Mouse (Mus musculus) spleen, postnatal 4 days (tissue): ENCODE results near the gene Tnfrsf9.
A peak's percentile ranks its signal among the peaks of the same experiment; 100 is the strongest.

Source experiments
- DNase-seq, 2 experiments: peaks; one replicate each; pipeline ENCODE4 v3.0.0; 2022; ENCODE audit warnings: low spot score in 2 of 2

The Tnfrsf9 gene

GRCm38 (mm10) chr4:150926924-150927705 lies 12.8 kb downstream of the Tnfrsf9 start:
- no peak for DNase-seq

- no peak for DNase-seq
These were observed 13.4 kb downstream of the Tnfrsf9 start for GRCm38 (mm10) chr4:150927789-150928188.

- DNase-seq = no peak
These were observed 19.1 kb downstream of the Tnfrsf9 start for GRCm38 (mm10) chr4:150933503-150933902.

- no peak for DNase-seq
These were observed 23.1 kb downstream of the Tnfrsf9 start for GRCm38 (mm10) chr4:150937293-150938062.

DNA sequence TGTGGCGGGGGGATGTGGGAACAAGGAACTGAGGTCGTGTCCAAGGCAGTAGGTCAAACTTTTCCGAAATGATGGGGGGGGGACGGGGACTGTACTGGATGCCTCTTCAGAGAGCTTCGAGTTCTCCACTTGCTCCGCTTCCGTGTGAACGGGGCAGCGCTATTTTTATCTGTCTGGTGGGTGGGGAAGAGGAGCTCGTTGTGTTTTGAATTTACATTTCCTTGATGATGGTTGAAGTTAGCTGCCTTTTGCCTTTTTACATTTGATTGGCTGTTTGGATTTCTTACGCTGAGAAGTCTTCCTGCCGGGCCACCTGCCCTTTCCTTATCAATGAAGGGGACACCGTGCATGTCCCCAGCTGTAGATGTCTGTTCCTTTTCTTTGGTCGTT lies 23.7 kb downstream of the Tnfrsf9 start:
- no peak for DNase-seq

DNA sequence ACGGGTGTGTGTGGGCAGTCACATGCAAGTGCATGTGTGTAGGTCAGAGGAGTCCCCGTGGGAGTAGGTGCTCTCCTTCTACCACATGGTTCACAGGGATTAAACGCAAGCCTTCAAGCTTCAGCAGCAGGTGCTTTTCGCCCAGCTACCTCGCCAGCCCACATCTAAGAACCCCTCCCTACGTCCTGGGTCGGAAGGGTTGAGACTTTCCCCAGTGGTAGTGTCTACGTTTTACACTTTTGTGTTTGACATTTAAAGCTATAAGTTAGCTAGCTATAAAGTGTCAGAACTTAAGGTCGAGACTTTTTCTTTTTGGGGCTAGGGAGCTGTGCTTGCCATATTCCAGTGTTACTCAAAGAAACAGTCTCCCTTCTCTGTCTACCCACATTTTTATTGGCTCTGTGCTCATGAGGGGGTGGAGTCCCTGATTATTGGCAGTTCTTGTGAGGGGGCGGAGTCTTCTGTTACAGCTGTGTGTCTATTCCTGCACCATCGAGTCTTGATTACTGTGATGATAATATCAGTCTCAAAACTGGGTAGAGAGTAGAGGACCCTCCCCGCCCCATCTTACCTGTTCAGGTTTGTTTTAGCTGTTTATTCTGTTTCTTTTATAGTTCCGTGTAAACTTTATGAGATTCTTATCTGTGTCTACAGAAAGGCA lies 25.8 kb downstream of the Tnfrsf9 start:
- no peak for DNase-seq

DNA sequence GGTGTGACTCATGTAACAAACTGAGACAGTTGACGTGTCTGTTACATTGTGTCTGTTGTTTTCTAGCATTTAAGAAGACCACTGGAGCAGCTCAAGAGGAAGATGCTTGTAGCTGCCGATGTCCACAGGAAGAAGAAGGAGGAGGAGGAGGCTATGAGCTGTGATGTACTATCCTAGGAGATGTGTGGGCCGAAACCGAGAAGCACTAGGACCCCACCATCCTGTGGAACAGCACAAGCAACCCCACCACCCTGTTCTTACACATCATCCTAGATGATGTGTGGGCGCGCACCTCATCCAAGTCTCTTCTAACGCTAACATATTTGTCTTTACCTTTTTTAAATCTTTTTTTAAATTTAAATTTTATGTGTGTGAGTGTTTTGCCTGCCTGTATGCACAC lies 30.3 kb downstream of the Tnfrsf9 start:
- no peak for DNase-seq

DNA sequence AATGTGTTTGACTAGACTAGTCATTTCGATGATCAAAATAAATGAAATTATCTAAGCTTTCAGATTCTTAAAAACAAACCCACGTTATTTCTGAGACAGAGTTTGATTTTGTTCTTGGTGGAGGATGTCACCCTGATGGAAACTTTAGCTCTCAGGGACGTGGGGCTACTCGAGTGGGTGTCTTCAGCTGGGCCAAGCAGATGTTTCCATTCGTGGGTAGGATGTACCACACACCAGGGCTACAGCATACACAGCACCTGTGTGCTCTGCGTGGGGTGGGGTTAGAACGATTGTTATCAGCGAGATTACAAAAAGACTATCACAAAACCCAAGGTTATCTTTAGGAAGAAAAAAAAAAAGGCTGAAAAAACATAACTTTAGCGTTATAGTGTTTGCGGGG lies 36.6 kb downstream of the Tnfrsf9 start:
- DNase-seq = no peak

- DNase-seq = no peak
These were observed 42.2 kb downstream of the Tnfrsf9 start for GRCm38 (mm10) chr4:150956369-150957105.

DNA sequence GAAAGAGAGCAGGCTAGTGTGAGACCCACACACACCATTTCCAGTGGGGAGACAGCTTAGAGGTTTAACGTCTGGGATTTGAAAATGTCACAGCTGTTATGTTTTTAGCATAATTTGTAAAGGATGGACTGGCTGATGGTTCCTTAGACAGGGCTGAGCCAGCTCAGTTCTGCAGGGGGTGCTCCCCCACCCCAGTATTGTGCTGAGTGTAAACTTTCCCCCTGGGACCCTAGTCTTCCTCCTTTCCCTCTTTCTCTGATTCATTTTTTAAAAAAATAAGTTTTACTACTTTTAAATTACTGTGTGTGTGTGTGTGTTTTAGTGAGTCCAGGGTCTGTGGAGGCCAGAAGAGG lies 42.7 kb downstream of the Tnfrsf9 start:
- DNase-seq = no peak

DNA sequence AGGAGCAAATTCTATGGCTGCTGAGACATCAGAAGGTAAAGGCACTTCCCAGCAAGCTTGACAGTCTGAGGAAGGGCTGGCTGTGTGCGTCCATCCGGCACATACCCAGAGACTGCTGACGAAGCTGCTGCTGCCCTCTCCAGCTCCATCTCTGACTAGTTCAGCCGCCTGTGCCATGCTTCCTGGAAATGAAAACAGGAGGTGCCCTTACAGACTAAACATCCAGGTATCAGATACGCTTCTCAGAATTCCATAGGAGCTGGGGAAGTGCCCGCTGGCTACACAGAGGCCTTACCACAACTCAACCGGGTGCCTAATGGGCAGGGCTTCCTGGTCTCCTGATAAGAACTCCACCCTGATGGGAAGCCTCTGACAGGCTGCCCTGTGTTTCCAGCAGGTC lies 44.2 kb downstream of the Tnfrsf9 start:
- DNase-seq = no peak

DNA sequence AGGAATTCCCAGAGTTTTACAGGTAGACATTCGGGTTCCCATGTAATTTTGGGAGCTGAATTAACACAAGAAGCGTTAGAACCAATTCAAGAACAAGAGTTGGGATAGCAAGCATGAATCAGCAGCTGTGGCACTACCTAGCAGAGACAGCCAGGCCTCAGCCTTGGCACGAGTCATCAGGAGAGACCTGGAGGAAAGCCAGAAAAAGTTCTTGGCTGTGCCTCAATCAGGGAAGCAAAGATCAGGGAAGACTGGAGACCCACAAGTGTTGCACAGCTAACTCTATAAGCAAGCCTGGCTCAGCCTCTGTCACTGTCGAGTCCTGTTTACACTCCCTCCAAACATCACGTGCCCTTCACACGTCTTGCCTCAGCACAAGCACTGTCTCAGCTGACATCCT lies 47.9 kb downstream of the Tnfrsf9 start:
- no peak for DNase-seq

- no peak for DNase-seq
These were observed 49.3 kb downstream of the Tnfrsf9 start for GRCm38 (mm10) chr4:150963711-150964110.

DNA sequence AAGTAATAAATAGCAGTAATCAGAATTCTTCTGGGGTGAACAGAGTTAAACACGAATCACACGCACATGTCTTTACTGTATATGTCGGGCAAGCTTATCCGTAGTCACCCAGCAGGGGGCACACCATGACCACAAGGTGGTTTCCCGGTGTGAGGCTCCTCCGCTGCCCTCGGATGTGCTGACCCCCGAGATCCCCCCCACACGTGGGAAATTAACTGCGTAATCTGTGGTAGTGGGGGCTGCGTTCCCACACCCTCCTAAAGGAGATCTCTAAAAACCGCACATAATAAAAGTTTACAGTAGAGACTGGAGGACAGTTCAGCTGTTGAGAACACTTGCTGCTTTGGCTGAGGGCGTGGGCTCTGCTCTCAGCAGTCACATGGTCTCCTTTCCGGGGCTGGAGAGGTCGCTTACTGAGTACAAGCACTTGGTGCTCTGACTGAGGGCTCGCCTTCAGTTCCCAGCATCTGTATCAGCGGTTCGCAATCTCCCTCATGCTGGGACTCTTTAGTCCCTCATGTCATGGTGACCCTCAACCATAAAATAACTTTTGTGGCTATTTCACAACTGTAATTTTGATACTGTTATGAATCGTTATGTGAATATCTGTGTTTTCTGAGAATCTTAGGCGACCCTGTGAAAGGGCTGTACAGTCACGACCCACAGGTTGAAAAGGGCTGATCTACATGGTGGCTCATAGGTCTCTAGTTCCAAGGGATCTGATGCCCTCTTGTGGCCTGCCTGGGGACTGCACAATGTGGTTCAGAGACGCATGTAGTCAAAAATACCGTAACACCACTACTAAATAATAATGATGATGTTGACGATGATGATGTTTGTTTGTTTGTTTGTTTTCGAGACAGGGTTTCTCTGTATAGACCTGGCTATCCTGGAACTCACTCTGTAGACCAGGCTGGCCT lies 50.5 kb downstream of the Tnfrsf9 start:
- peak; percentile 76 to 90 for DNase-seq

DNA sequence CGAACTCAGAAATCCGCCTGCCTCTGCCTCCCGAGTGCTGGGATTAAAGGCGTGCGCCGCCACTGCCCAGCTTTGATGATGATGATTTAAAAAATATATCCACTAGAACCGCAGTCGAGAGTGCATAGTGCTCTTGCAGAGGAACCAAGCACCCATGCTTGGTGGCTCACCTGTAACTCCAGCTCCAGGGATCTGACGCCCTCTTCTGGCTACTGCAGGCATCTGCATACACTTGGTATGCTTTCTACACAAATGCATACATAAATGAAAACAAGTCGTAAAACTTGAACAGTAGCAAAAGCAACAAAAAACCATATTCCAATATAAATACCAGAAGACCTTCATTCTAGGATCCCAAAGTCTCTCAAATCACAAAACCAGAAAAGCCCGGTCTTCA lies 51.2 kb downstream of the Tnfrsf9 start:
- no peak for DNase-seq

GRCm38 (mm10) chr4:150966556-150966955 lies 52.2 kb downstream of the Tnfrsf9 start:
- DNase-seq = peak; percentile 42 to 76

GRCm38 (mm10) chr4:150968956-150969355 lies 54.6 kb downstream of the Tnfrsf9 start:
- no peak for DNase-seq

DNA sequence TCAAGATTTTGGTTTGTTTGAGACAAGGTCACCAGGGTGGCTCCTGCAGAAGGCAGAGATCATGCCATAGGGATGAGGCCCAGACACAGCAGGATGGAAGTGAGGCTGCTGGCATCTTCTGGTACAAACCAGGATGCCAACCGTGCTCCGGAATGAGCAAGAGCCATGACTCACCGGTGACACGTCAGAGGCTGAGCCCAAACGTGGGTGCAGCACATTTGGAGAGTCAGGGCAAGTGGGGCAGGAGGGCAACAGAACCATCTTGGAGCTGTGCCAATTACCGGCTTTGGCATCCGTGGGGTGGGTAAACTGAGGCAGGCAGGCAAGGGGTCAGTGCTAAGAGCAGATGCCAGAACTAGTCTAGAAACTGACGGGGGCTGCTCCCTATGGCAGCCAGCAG lies 58.9 kb downstream of the Tnfrsf9 start:
- no peak for DNase-seq

GRCm38 (mm10) chr4:150975145-150975544 lies 60.8 kb downstream of the Tnfrsf9 start:
- DNase-seq = no peak

DNA sequence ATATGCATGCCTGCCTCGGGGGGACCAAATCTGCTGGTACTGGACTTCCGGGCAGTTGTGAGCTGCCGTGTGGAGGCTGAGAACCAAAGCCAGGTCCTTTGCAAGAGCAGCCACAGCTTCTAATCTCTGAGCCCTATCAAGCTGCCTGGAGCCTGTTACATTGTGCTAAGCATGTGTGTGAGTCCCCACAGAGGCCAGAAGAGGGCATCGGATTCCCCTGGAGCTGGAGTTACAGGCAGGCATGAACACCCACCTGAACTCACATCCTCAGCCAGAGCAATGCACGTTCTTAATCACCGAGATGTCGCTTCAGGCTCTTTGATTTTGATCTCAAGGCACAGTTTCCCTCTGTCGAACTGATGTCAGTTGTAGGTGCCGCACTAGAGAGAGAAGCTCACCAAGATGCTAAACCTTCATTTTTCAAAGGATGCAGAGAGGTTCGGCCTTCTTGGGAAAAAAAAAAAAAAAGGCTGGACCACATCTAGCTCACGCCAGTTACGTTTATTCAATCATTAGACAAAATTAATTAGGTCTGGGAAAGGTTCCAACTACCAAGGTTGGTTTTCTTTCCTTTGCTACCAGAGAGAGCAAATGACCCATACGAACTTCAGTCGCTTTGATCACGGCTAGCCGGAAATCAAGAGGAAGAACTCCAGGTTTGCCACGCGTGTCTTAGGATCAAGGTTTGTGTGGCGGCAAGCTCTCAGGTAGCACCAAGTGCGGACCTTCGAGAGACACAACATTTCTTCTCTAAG lies 64.0 kb downstream of the Tnfrsf9 start:
- no peak for DNase-seq
